Mouse (Mus musculus): ENCODE results near the gene Catsperd. TPM values are rescaled to one million over a fixed set of nuclear protein-coding genes. Genes with fewer than 3 reads are reported as not detected.

Gene Catsperd
- total and polyA plus RNA-seq, 2 experiments from 2014 or later: 0.81 to 1.2 TPM

- ATAC-seq: no peak
- H3K4me3 ChIP-seq (ENCODE audit: low read depth, low read length): no peak overlapping the region
- WGBS: 71% methylated on average over 12 of the region's 13 CpGs
These were observed 19.6 kb downstream of the Catsperd start for GRCm38 (mm10) chr17:56647546-56647945.

GRCm38 (mm10) chr17:56651801-56652200 is 23.9 kb downstream of the Catsperd start:
- no peak overlapping the region for H3K9ac ChIP-seq
- ATAC-seq: no peak
- H3K36me3 ChIP-seq (ENCODE audit: insufficient read depth): no peaks in the 10 kb centered on the region
- no peak overlapping the region for H3K27ac ChIP-seq (ENCODE audit: low read depth, low read length)
- H3K4me3 ChIP-seq (ENCODE audit: low read depth, low read length): no peak overlapping the region
- no peak for DNase-seq
- 39% methylated on average over 10 of the region's 10 CpGs for WGBS
- no peak for TF ChIP-seq CTCF (IDR thresholded peaks at IDR 0.05; ENCODE audit: low read depth)
- H3K4me2 ChIP-seq (ENCODE audit: low read depth): no peak overlapping the region
- no peaks in the 10 kb centered on the region for H3K9me3 ChIP-seq (ENCODE audit: low read length)
- no peaks in the 10 kb centered on the region for H3K27me3 ChIP-seq (ENCODE audit: insufficient read depth, low read length)
- H3K4me1 ChIP-seq (ENCODE audit: insufficient read depth): no peaks in the 10 kb centered on the region

More at GRCm38 (mm10) chr17:56647546-56647945, 19.6 kb downstream of the Catsperd start:
- H3K9ac ChIP-seq: no peak overlapping the region
- no peaks in the 10 kb centered on the region for H3K27me3 ChIP-seq (ENCODE audit: insufficient read depth, low read length)
- no peaks in the 10 kb centered on the region for H3K36me3 ChIP-seq (ENCODE audit: insufficient read depth)
- TF ChIP-seq CTCF (IDR thresholded peaks at IDR 0.05; ENCODE audit: low read depth): no peak
- H3K4me1 ChIP-seq (ENCODE audit: insufficient read depth): no peaks in the 10 kb centered on the region
- no peaks in the 10 kb centered on the region for H3K9me3 ChIP-seq (ENCODE audit: low read length)
- no peak overlapping the region for H3K27ac ChIP-seq (ENCODE audit: low read depth, low read length)
- no peak overlapping the region for H3K4me2 ChIP-seq (ENCODE audit: low read depth)
- no peak for DNase-seq

GRCm38 (mm10) chr17:56654771-56655170 is 26.8 kb downstream of the Catsperd start:
- Histone ChIP-seq H3K36me3 (ENCODE audit: insufficient read depth) (no peaks in the 10 kb centered on the region), H3K4me2 (ENCODE audit: low read depth) (no peak overlapping the region), H3K27ac (ENCODE audit: low read depth, low read length) (no peak overlapping the region), H3K9me3 (ENCODE audit: low read length) (no peaks in the 10 kb centered on the region), H3K27me3 (ENCODE audit: insufficient read depth, low read length) (no peaks in the 10 kb centered on the region), H3K9ac (no peak overlapping the region), H3K4me1 (ENCODE audit: insufficient read depth) (no peaks in the 10 kb centered on the region), H3K4me3 (ENCODE audit: low read depth, low read length) (no peak overlapping the region)
- ATAC-seq: no peak
- TF ChIP-seq CTCF (IDR thresholded peaks at IDR 0.05; ENCODE audit: low read depth): no peak
- 77% methylated on average over 2 of the region's 2 CpGs for WGBS
- no peak for DNase-seq

- Histone ChIP-seq H3K27me3 (ENCODE audit: insufficient read depth, low read length) (no peaks in the 10 kb centered on the region), H3K9me3 (ENCODE audit: low read length) (no peaks in the 10 kb centered on the region), H3K36me3 (ENCODE audit: insufficient read depth) (no peaks in the 10 kb centered on the region), H3K4me3 (ENCODE audit: low read depth, low read length) (no peak overlapping the region), H3K4me2 (ENCODE audit: low read depth) (no peak overlapping the region), H3K4me1 (ENCODE audit: insufficient read depth) (no peaks in the 10 kb centered on the region), H3K27ac (ENCODE audit: low read depth, low read length) (no peak overlapping the region), H3K9ac (no peak overlapping the region)
- WGBS: 84% methylated on average over 3 of the region's 3 CpGs
- ATAC-seq (no peak), DNase-seq (no peak)
- TF ChIP-seq CTCF (IDR thresholded peaks at IDR 0.05; ENCODE audit: low read depth): no peak
These were observed 27.4 kb downstream of the Catsperd start for GRCm38 (mm10) chr17:56655311-56655710.

- Histone ChIP-seq H3K4me1 (ENCODE audit: insufficient read depth) (no peaks in the 10 kb centered on the region), H3K4me3 (ENCODE audit: low read depth, low read length) (no peak overlapping the region), H3K9ac (no peak overlapping the region), H3K9me3 (ENCODE audit: low read length) (no peaks in the 10 kb centered on the region), H3K27ac (ENCODE audit: low read depth, low read length) (no peak overlapping the region), H3K4me2 (ENCODE audit: low read depth) (no peak overlapping the region), H3K27me3 (ENCODE audit: insufficient read depth, low read length) (no peaks in the 10 kb centered on the region), H3K36me3 (ENCODE audit: insufficient read depth) (no peaks in the 10 kb centered on the region)
- DNase-seq (no peak), ATAC-seq (no peak)
- no peak for TF ChIP-seq CTCF (IDR thresholded peaks at IDR 0.05; ENCODE audit: low read depth)
- WGBS: 85% methylated on average over 6 of the region's 6 CpGs
These were observed 28.2 kb downstream of the Catsperd start for GRCm38 (mm10) chr17:56656171-56656570.

- no peak overlapping the region for H3K4me3 ChIP-seq (ENCODE audit: low read depth, low read length)
- H3K4me2 ChIP-seq (ENCODE audit: low read depth): no peak overlapping the region
- WGBS: 68% methylated on average over 3 of the region's 3 CpGs
- DNase-seq: no peak
- H3K27ac ChIP-seq (ENCODE audit: low read depth, low read length): no peak overlapping the region
- no peak overlapping the region for H3K9ac ChIP-seq
- H3K4me1 ChIP-seq (ENCODE audit: insufficient read depth): no peaks in the 10 kb centered on the region
- H3K27me3 ChIP-seq (ENCODE audit: insufficient read depth, low read length): no peaks in the 10 kb centered on the region; the same call in 1 of the 2 replicates
- TF ChIP-seq CTCF (IDR thresholded peaks at IDR 0.05; ENCODE audit: low read depth): no peak
- ATAC-seq: no peak
- no peaks in the 10 kb centered on the region for H3K9me3 ChIP-seq (ENCODE audit: low read length)
- H3K36me3 ChIP-seq (ENCODE audit: insufficient read depth): no peaks in the 10 kb centered on the region
These were observed 35.7 kb downstream of the Catsperd start for GRCm38 (mm10) chr17:56663659-56664058.

GRCm38 (mm10) chr17:56664333-56664732 is 36.4 kb downstream of the Catsperd start:
- Histone ChIP-seq H3K4me1 (ENCODE audit: insufficient read depth) (no peaks in the 10 kb centered on the region), H3K9me3 (ENCODE audit: low read length) (no peaks in the 10 kb centered on the region), H3K4me3 (ENCODE audit: low read depth, low read length) (no peak overlapping the region), H3K36me3 (ENCODE audit: insufficient read depth) (no peaks in the 10 kb centered on the region), H3K4me2 (ENCODE audit: low read depth) (no peak overlapping the region), H3K27ac (ENCODE audit: low read depth, low read length) (no peak overlapping the region), H3K9ac (no peak overlapping the region), H3K27me3 (ENCODE audit: insufficient read depth, low read length) (no peaks in the 10 kb centered on the region; the same call in 1 of the 2 replicates)
- DNase-seq: no peak
- no peak for TF ChIP-seq CTCF (IDR thresholded peaks at IDR 0.05; ENCODE audit: low read depth)
- 5% methylated on average over 10 of the region's 10 CpGs for WGBS
- ATAC-seq: no peak

All from forebrain, postnatal 0 days (tissue).